Mouse (Mus musculus): ENCODE results near the gene Tnfrsf1a.

The Tnfrsf1a gene

GRCm38 (mm10) chr6:125385066-125385974, 36.2 kb downstream of the Tnfrsf1a start:
- DNase-seq (ENCODE audit: low spot score), result no peak

- DNase-seq (ENCODE audit: low spot score), result no peak
Observed at GRCm38 (mm10) chr6:125386080-125386479, 36.9 kb downstream of the Tnfrsf1a start.

- DNase-seq (ENCODE audit: low spot score), result no peak
Observed at GRCm38 (mm10) chr6:125389853-125390252, 40.7 kb downstream of the Tnfrsf1a start.

- DNase-seq (ENCODE audit: low spot score), result no peak
Observed at GRCm38 (mm10) chr6:125405461-125406382, 56.6 kb downstream of the Tnfrsf1a start.

GRCm38 (mm10) chr6:125407224-125407623, 58.1 kb downstream of the Tnfrsf1a start:
- no peak for DNase-seq (ENCODE audit: low spot score)

- no peak for DNase-seq (ENCODE audit: low spot score)
Observed at GRCm38 (mm10) chr6:125407657-125408056, 58.5 kb downstream of the Tnfrsf1a start.

GRCm38 (mm10) chr6:125410551-125410950, 61.4 kb downstream of the Tnfrsf1a start:
- DNase-seq (ENCODE audit: low spot score), result no peak

- DNase-seq (ENCODE audit: low spot score), result no peak
Observed at GRCm38 (mm10) chr6:125410995-125411547, 61.9 kb downstream of the Tnfrsf1a start.

- no peak for DNase-seq (ENCODE audit: low spot score)
Observed at GRCm38 (mm10) chr6:125411661-125412060, 62.5 kb downstream of the Tnfrsf1a start.

All from urinary bladder, postnatal 10 days (tissue).